Mouse (Mus musculus) neural tube, embryonic 13.5 days (tissue): ENCODE measurements around the gene Lcn3. TPM values are rescaled to one million over a fixed set of nuclear protein-coding genes. Genes with fewer than 3 reads are reported as not detected.
"Not testable (repeated sequence)": the region's sequence is repeated elsewhere in the genome, so short reads cannot be mapped to it uniquely, and the experiment has no call there.

Experiments used
- ATAC-seq: fragments of 200-750 bp; cut with Nextera tagmentation; 2 replicates; pipeline ENCODE4 v1.8.0; 2017; ENCODE audit warnings: low read depth, mild to moderate bottlenecking, moderate TSS enrichment, moderate library complexity
- H3K27ac ChIP-seq: fragments of 300-500 bp; sonication (generic); replicated peaks from 2 replicates; pipeline ENCODE4 v1.5.1; 2015; ENCODE audit warnings: moderate library complexity, mild to moderate bottlenecking, inconsistent platforms
- H3K27me3 ChIP-seq: fragments of 300-500 bp; sonication (generic); 2 replicates; pipeline ENCODE4 v1.6.1; 2015; ENCODE audit warnings: mild to moderate bottlenecking, inconsistent platforms
- H3K36me3 ChIP-seq: fragments of 300-500 bp; sonication (generic); 2 replicates; pipeline ENCODE4 v1.6.1; 2015; ENCODE audit warnings: mild to moderate bottlenecking, inconsistent platforms
- H3K4me1 ChIP-seq: fragments of 300-500 bp; sonication (generic); replicated peaks from 2 replicates; pipeline ENCODE4 v1.6.1; 2015; ENCODE audit warnings: inconsistent platforms
- H3K4me2 ChIP-seq: fragments of 300-500 bp; sonication (generic); 2 replicates; pipeline ENCODE4 v1.6.1; 2015; ENCODE audit warnings: inconsistent platforms, mild to moderate bottlenecking, moderate library complexity
- H3K4me3 ChIP-seq: fragments of 300-500 bp; sonication (generic); 2 replicates; pipeline ENCODE4 v1.5.1; 2015; ENCODE audit warnings: mild to moderate bottlenecking, inconsistent platforms
- H3K9ac ChIP-seq: fragments of 300-500 bp; sonication (generic); 2 replicates; pipeline ENCODE4 v1.6.1; 2015; ENCODE audit warnings: moderate library complexity, mild to moderate bottlenecking, inconsistent platforms
- H3K9me3 ChIP-seq: fragments of 300-500 bp; sonication (generic); 2 replicates; pipeline ENCODE4 v1.6.1; 2016; ENCODE audit warnings: inconsistent platforms
- WGBS: fragments of 180-500 bp; shearing (Covaris S2); methylation state at CpG from one replicate; pipeline ENCODE4 v1.1.7; 2015; 5-methylcytosine and 5-hydroxymethylcytosine counted together
- polyA plus RNA-seq: library from polyadenylated mRNA; unstranded; fragments of >200 nt; fragmentation: Nextera tagmentation; extraction: Ambion mirVana; gene quantifications from 2 replicates; pipeline ENCODE4 v1.2.1, GENCODE M21; 2015

Gene Lcn3
- polyA plus RNA-seq: not detected in 2 replicates

DNA sequence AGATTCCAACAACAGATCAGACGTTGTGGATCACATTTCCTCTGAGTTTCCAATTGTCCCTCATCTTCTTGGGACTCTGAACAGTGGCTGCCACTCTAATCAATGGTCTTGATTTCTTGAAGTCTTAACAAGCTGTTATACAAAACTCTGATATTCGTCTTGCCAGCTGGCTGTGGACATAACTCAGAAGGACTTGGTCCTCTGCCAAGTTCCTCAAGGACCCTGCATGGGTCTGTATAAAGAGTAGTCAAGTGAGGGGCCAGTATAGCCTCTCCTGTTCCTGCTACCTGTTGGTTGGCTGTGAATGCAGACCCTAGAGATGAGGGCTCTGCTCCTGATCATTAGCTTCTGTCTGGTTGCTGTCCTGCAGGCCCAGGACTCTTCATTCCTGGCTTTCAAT, at the start of gene Lcn3:
TSS of gene Lcn3 (plus strand) at position 301 of the 400 bp plus-strand sequence.
- ATAC-seq: no peak
- 43% methylated on average over 2 of the region's 2 CpGs for WGBS
- Histone ChIP-seq H3K9me3 (no peaks in the 10 kb centered on the region), H3K36me3 (no peaks in the 10 kb centered on the region), H3K27me3 (no peaks in the 10 kb centered on the region), H3K4me1 (no peaks in the 10 kb centered on the region), H3K27ac (no peak within 1 kb of the TSS), H3K4me3 (no peak within 1 kb of the TSS), H3K9ac (no peak within 1 kb of the TSS), H3K4me2 (no peak within 1 kb of the TSS)

DNA sequence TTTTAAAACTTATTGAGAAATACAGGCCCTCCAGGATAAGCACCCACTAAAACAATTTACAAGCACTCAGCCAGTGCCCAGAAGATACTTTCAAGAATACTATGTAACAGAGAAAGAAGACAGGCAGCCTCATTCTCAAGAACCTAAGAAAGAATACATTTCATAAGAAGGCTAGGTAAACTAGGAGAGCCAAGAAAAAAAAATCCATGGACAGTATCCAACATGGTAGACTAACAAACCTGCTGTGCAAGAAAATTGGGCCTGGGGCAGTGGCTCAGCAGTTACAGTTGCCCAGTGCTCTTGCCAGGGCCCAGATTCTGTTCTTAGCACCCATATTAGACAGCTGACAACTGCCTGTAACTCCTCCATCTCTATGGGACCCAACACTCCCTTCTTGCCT, 48.1 kb upstream of the Lcn3 start:
- no peaks in the 10 kb centered on the region for H3K36me3 ChIP-seq
- no peak overlapping the region for H3K4me3 ChIP-seq
- no peak overlapping the region for H3K4me2 ChIP-seq
- H3K27me3 ChIP-seq: no peaks in the 10 kb centered on the region
- H3K4me1 ChIP-seq: no peaks in the 10 kb centered on the region
- H3K27ac ChIP-seq: no peak overlapping the region
- no peak overlapping the region for H3K9ac ChIP-seq
- no peaks in the 10 kb centered on the region for H3K9me3 ChIP-seq
- no peak for ATAC-seq

GRCm38 (mm10) chr2:25733199-25733930, 32.0 kb upstream of the Lcn3 start:
- no peak for ATAC-seq

GRCm38 (mm10) chr2:25736709-25737108, 28.7 kb upstream of the Lcn3 start, which contains the start of gene Obp2b:
Gene Obp2b (plus strand): TSS chr2:25737009.
- H3K4me2 ChIP-seq, H3K4me3 ChIP-seq, H3K4me1 ChIP-seq, ATAC-seq, H3K27ac ChIP-seq, H3K9me3 ChIP-seq, H3K9ac ChIP-seq, H3K27me3 ChIP-seq, H3K36me3 ChIP-seq: not testable (repeated sequence)
- WGBS: 80% methylated on average over 3 of the region's 3 CpGs

More at GRCm38 (mm10) chr2:25733199-25733930, 32.0 kb upstream of the Lcn3 start:
- 64% methylated on average over 2 of the region's 2 CpGs for WGBS
- Histone ChIP-seq H3K27ac (no peak overlapping the region), H3K9ac (no peak overlapping the region), H3K4me1 (no peaks in the 10 kb centered on the region), H3K36me3 (no peaks in the 10 kb centered on the region), H3K4me2 (no peak overlapping the region), H3K9me3 (no peaks in the 10 kb centered on the region), H3K4me3 (no peak overlapping the region), H3K27me3 (no peaks in the 10 kb centered on the region)

- H3K27ac ChIP-seq: no peak overlapping the region
- 71% methylated on average over 1 of the region's 1 CpGs for WGBS
These were observed 23.7 kb upstream of the Lcn3 start for GRCm38 (mm10) chr2:25741671-25742070.

GRCm38 (mm10) chr2:25754201-25754600, 11.2 kb upstream of the Lcn3 start:
- Histone ChIP-seq H3K4me3 (no peak overlapping the region), H3K4me2 (no peak overlapping the region), H3K4me1 (no peaks in the 10 kb centered on the region), H3K36me3 (no peaks in the 10 kb centered on the region), H3K27me3 (no peaks in the 10 kb centered on the region), H3K27ac (no peak overlapping the region), H3K9me3 (no peaks in the 10 kb centered on the region), H3K9ac (no peak overlapping the region)
- no peak for ATAC-seq
- WGBS: 93% methylated on average over 1 of the region's 1 CpGs

More at GRCm38 (mm10) chr2:25741671-25742070, 23.7 kb upstream of the Lcn3 start:
- Histone ChIP-seq H3K36me3 (no peaks in the 10 kb centered on the region), H3K4me1 (no peaks in the 10 kb centered on the region), H3K4me3 (no peak overlapping the region), H3K27me3 (no peaks in the 10 kb centered on the region), H3K9me3 (no peaks in the 10 kb centered on the region), H3K9ac (no peak overlapping the region), H3K4me2 (no peak overlapping the region)
- no peak for ATAC-seq

DNA sequence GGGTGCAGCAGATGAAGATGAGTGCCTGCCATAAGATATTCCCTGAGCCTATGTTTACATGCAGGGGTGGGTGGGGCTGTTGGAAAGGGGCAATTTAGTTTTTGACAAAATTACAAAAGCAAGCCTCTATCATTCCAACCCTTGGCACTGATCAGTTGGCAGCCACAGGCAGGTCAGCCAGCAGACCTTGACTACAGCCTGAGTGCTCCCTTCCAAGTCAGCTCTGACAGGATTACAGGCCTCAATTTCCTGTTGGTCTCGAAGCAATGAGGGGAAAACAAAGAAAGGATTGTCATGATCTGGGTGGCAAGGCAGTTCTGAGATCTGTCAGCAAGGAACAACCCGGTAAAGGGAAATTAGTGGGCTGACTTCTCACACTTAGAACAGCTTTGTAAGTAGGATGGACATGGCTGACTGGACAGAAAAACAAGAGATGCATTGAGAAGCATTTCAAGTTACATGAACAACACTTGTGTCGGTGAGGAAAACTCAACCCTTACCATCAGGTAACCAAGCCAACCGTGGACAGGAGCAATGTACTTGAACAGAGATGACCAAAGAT, 7.2 kb upstream of the Lcn3 start:
- H3K27me3 ChIP-seq: no peaks in the 10 kb centered on the region
- 52% methylated on average over 4 of the region's 4 CpGs for WGBS
- H3K27ac ChIP-seq: no peak overlapping the region

GRCm38 (mm10) chr2:25767764-25768163, 2.4 kb downstream of the Lcn3 start:
- no peak for ATAC-seq
- no peak overlapping the region for H3K9ac ChIP-seq
- no peaks in the 10 kb centered on the region for H3K27me3 ChIP-seq
- H3K4me1 ChIP-seq: no peaks in the 10 kb centered on the region
- no peaks in the 10 kb centered on the region for H3K9me3 ChIP-seq
- 84% methylated on average over 4 of the region's 4 CpGs for WGBS
- H3K36me3 ChIP-seq: no peaks in the 10 kb centered on the region
- no peak overlapping the region for H3K27ac ChIP-seq
- H3K4me3 ChIP-seq: no peak overlapping the region
- no peak overlapping the region for H3K4me2 ChIP-seq

More for the DNA sequence above, 7.2 kb upstream of the Lcn3 start:
- ATAC-seq: no peak
- no peaks in the 10 kb centered on the region for H3K4me1 ChIP-seq
- no peak overlapping the region for H3K9ac ChIP-seq
- no peak overlapping the region for H3K4me2 ChIP-seq
- H3K4me3 ChIP-seq: no peak overlapping the region
- H3K9me3 ChIP-seq: no peaks in the 10 kb centered on the region
- no peaks in the 10 kb centered on the region for H3K36me3 ChIP-seq

DNA sequence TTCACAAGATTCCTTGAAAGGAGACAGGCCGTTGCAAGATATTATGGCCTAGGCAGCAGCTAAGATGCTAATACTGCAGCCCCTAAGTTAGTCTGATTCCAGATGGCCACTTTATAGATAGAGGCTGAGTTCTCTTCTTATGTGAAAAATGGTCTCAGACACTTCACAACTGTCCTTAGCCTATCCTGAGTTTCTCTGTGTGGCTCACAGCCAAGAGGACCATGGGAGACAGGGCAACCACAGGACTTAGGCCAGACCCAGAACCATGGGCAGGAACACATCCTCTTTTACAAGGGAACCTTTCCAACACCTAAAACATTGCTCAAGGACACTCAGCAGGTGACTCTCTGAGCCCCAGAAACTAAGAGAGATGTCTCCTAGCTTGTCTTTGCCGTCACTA, 8.1 kb downstream of the Lcn3 start:
- WGBS: 88% methylated on average over 2 of the region's 2 CpGs
- no peaks in the 10 kb centered on the region for H3K36me3 ChIP-seq
- no peaks in the 10 kb centered on the region for H3K4me1 ChIP-seq
- no peak overlapping the region for H3K4me2 ChIP-seq
- no peak overlapping the region for H3K9ac ChIP-seq
- H3K9me3 ChIP-seq: no peaks in the 10 kb centered on the region
- ATAC-seq: no peak
- no peak overlapping the region for H3K27ac ChIP-seq
- H3K27me3 ChIP-seq: no peaks in the 10 kb centered on the region
- H3K4me3 ChIP-seq: no peak overlapping the region

GRCm38 (mm10) chr2:25774640-25775039, 9.3 kb downstream of the Lcn3 start:
- Histone ChIP-seq H3K9me3 (no peaks in the 10 kb centered on the region), H3K27me3 (no peaks in the 10 kb centered on the region), H3K4me1 (no peaks in the 10 kb centered on the region), H3K4me3 (no peak overlapping the region), H3K4me2 (no peak overlapping the region), H3K36me3 (no peaks in the 10 kb centered on the region), H3K9ac (no peak overlapping the region), H3K27ac (no peak overlapping the region)
- no peak for ATAC-seq
- 81% methylated on average over 2 of the region's 2 CpGs for WGBS

GRCm38 (mm10) chr2:25775991-25776390, 10.6 kb downstream of the Lcn3 start:
- Histone ChIP-seq H3K4me1 (no peaks in the 10 kb centered on the region), H3K27me3 (no peaks in the 10 kb centered on the region), H3K27ac (no peak overlapping the region), H3K4me2 (no peak overlapping the region), H3K4me3 (no peak overlapping the region), H3K9me3 (no peaks in the 10 kb centered on the region), H3K36me3 (no peaks in the 10 kb centered on the region), H3K9ac (no peak overlapping the region)
- ATAC-seq: no peak
- 76% methylated on average over 3 of the region's 3 CpGs for WGBS

- H3K27me3 ChIP-seq: no peaks in the 10 kb centered on the region
- no peak within 1 kb of the TSS for H3K27ac ChIP-seq
- 93% methylated on average over 1 of the region's 1 CpGs for WGBS
- no peaks in the 10 kb centered on the region for H3K4me1 ChIP-seq
- H3K36me3 ChIP-seq: no peaks in the 10 kb centered on the region
- no peak within 1 kb of the TSS for H3K4me2 ChIP-seq
- no peak for ATAC-seq
- no peak within 1 kb of the TSS for H3K9ac ChIP-seq
- no peaks in the 10 kb centered on the region for H3K9me3 ChIP-seq
- no peak within 1 kb of the TSS for H3K4me3 ChIP-seq
These were observed 11.3 kb downstream of the Lcn3 start, which contains the start of gene Lcn11 for GRCm38 (mm10) chr2:25776717-25777116. Gene Lcn11 (plus strand): TSS chr2:25777017.

- WGBS: 89% methylated on average over 9 of the region's 9 CpGs
- no peaks in the 10 kb centered on the region for H3K4me1 ChIP-seq
- no peak overlapping the region for H3K4me3 ChIP-seq
- no peaks in the 10 kb centered on the region for H3K36me3 ChIP-seq
- H3K4me2 ChIP-seq: no peak overlapping the region
- H3K9ac ChIP-seq: no peak overlapping the region
- H3K27me3 ChIP-seq: no peaks in the 10 kb centered on the region
- no peak for ATAC-seq
- H3K9me3 ChIP-seq: no peaks in the 10 kb centered on the region
- H3K27ac ChIP-seq: no peak overlapping the region
These were observed 13.7 kb downstream of the Lcn3 start for GRCm38 (mm10) chr2:25779076-25779475.
